Mouse (Mus musculus): ENCODE measurements around the gene Samd4b. TPM values are rescaled to one million over a fixed set of nuclear protein-coding genes. Genes with fewer than 3 reads are reported as not detected.

The Samd4b gene
- total RNA-seq (2023; ENCODE audit: inconsistent age): 49.3 to 52.1 TPM (median 50.5 TPM) in 4 replicates

GRCm38 (mm10) chr7:28597642-28598446 lies at the start of gene Samd4b, which contains the start of gene Pak4:
Samd4b (minus strand) TSS chr7:28598144.
Pak4 (minus strand) TSS chr7:28598185.

GRCm38 (mm10) chr7:28631073-28631472 lies 33.1 kb upstream of the Samd4b start, which contains the start of gene Acp7:
Acp7 (minus strand) TSS chr7:28631332.

DNA sequence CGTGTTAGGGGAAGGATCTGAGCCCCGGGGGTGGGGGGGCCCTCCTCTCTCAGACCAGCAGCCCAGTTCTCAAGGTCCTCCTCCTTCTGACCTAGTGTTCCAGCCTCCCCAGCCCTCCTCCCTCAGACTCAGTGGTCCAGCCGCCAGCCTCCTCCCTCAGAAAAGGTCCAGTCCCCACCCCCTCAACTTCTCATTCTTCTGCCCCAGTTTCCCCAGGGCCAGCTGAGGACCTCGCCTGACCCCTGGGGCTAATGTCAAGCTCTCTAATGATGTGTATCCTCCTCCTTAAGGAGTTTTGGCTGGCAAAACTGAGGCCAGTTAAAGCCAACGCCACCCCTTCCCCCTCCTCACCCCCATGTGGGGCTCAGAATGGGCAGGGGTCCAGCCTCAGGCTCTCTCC lies 50.8 kb downstream of the Samd4b start, which contains the start of gene Nccrp1:
Gene Nccrp1, minus strand, starts transcription at position 101 of the 400 bp plus-strand sequence.

DNA sequence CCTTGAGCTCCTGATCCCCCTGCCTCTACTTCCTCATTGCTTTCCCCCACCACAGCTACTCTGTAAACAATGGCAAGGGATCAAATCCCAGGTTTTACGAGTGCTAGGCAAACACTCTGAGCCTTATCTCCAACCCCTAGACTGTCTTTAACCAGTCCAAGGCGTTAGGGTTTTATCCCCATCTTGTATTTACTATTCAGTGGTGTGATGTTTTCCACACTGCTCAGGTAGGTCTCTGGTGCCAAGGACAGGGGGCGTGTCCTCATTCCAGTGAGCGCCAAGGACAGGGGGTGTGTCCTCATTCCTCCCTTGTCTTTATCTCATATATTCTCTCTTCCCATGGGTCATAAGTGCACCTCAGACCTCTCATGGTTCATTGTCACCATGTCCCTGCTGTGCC lies 57.4 kb downstream of the Samd4b start, which contains the start of gene Sycn:
Gene Sycn, plus strand, starts transcription at position 360 of the 400 bp plus-strand sequence.

DNA sequence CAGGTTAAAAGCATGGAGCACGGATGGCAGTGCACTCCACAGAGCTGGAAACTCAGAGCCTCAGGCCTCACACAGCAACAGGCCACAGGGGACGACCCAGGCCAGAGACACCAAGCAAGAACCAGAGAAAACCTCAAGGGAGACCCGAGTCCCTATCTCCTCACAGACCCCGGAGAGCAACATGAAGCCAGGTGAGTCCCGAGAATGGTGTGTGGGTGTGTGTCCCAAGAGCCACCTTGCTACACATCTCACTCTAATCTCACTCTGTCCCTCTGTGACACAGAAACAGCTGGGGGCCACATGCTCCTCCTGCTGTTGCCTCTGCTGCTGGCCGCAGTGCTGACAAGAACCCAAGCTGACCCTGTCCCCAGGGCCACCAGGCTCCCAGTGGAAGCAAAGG lies 75.4 kb downstream of the Samd4b start, which contains the start of gene Ifnl3:
Gene Ifnl3, plus strand, starts transcription at position 301 of the 400 bp plus-strand sequence.

DNA sequence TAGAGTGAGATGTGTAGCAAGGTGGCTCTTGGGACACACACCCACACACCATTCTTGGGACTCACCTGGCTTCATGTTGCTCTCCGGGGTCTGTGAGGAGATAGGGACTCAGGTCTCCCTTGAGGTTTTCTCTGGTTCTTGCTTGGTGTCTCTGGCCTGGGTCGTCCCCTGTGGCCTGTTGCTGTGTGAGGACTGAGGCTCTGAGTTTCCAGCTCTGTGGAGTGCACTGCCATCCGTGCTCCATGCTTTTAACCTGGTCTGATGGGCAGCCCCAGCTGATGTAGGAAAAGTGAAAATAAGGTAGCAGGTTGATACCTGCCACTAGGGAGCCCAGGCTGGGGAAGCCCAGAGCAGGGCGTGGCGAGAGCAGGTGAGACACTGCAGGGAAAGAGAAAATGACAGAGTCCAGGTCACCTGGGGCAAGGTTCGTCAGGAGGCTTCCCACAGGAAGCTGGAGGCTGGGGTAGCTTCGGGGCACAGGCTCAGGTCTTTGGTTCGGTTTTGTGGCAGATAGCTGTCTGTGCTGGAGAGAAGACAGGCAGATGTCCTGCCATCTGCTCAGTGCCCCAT lies 87.5 kb downstream of the Samd4b start, which contains the start of gene Ifnl2:
Gene Ifnl2, minus strand, starts transcription at position 51 of the 570 bp plus-strand sequence.

GRCm38 (mm10) chr7:28451531-28452360 lies 146.2 kb downstream of the Samd4b start, which contains the start of gene Lrfn1:
Lrfn1 (plus strand) TSS chr7:28451980.

GRCm38 (mm10) chr7:28436932-28437570 lies 160.9 kb downstream of the Samd4b start, which contains the start of gene Gmfg:
Gmfg (plus strand) TSS chr7:28437447.

DNA sequence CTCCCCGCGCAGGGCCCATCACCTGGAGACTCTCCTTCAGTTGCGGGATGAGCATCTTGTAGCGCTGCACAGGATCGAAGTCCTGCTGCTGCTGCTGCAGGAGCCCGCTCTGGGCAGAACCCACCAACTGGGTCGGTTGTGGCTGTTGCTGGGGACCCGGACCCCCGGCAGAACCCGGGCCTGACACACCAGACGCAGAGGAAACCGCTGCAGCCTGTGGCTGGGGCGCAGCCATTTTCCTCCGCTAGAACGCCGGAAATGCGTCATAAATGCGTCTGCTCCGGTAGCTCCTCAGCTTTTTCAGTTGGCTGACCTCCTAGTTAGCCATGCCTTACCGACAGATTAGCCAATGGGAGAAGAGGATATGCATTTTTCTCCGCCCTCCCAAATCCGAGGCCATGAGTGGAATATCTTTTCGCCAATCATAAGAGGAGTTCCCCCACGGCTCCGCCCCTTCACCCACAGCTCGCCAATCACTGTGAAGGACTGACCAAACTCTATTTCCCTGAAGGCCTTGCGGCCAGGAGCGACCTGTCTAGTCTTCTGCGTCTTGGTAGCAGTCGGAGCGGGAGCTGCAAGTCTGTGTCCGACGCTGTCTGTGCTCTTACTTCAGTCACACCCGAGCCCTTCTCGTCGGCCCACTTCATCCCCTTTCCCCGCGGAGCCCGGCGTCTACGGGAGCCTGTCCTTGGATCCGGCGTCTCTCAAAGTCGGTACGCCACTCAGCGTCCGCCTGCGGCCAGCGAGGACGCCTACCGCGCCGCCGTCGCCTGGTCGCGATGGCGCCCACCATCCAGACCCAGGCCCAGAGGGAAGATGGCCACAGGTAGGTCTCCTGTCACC lies 205.3 kb downstream of the Samd4b start, which contains the start of the genes Med29 and Paf1:
Gene Med29, minus strand, starts transcription at position 280 of the 843 bp plus-strand sequence.
Gene Paf1, plus strand, starts transcription at position 523 of the 843 bp plus-strand sequence.

DNA sequence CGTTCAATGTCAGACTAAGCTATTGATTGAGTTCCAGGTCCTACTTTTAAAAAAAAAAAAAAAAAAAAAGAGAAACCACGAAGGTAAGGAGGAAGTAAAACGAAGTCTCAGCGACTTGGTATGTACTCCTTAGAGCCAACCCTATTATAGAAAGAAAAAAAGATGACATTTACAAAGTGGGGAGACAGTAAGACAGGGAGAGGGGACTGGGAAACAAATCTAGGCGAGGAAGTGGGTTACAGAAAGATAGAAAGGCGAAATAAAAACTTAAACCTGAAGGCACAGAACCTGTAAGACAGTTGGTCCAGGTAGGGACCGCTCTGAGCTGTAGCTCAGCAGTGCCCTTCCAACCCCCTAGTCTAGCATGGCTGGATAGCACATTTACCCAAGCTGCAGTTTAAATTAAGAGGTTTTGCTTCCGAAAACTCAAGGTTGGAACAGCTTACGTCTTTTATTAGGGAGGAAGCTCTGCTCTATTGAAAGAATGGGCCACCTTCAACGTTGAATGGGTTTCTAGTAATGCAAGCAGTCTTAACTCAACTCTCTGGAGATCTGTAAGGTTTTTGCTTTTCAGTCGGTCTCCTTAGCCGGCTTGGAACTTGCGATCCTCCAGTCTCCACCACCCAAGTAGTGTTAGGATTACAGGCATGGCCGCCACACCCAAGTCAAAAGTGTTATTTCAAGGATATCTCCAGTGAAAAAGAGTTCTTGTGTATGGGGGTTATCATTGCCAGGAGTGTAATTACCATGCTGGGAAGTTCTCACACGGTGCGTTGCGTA lies 217.5 kb downstream of the Samd4b start, which contains the start of gene Zfp36:
Gene Zfp36, minus strand, starts transcription at position 17 of the 780 bp plus-strand sequence.

DNA sequence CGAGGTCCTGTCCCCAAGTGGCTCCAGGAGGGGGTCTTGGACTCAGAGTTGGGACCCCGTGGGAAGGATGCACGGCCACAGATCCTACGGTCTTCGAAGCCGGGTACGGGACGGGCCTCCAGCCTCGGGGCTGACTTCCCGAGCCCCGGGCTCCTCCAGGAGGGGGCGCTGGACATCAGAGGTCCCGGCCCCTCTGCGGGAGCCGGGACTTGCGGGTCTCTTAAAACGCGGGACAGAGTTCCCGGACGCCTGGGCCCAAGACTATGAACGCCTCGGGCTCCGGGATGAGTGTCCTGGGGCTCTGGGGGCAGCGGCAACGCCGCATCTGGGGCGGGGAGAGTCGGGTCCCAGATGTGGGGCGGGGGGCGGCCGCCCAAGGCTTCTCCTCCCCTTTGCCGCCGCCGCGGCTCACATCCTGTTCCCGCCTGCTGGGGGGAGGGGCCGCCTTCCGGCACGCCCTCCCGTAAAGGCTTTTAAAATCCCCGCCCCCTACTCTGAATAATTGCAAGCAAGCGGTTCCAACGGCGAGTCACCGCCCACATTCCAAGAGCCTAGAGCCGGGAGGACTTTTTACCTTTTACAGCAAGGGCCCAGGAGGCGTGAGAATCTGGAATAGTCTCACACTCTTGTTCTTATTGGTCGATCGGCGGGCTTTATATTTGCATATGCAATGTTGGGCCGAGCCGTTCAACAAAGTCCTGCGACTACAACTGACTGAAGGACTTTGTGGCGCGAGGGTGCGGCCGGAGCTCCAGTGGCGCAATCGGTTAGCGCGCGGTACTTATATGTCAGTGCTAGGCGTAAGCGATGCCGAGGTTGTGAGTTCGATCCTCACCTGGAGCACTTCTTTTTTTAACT lies 225.5 kb downstream of the Samd4b start, which contains the start of gene Plekhg2:
Gene Plekhg2, minus strand, starts transcription at position 349 of the 858 bp plus-strand sequence.

DNA sequence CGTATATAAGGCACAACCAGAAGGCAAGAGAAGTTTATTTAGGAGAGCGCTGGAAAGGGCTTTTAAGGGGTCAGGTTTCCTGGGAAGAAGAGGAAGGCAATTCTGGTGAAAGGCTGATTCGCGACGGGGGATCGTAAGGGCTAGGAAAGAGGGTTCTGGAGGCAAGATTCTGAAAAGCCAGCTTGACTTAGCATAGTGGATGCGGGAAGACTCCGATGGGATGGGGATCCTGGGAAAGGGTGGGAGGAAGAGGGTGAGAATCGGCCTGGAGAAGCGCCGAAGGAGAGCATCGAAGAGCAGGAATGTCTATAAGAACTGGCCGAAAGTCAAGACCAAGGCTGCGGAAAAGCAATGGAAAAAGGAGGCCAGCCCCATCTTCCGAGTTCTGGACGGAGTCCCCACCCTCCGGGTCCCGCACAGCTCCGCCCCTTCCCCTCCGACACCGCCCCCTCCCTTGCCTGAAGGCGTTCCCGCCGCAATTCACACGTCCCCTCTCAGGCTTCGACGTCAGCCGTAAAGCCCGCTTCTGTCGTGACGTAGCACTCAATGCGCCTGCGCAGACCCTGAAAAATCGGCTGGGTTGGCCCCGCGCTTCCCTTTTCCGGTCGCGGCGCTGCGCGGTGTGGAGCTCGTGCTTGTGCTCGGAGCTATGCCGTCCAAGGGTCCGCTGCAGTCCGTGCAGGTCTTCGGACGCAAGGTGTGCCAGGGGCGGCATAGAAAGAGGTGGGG lies 247.6 kb downstream of the Samd4b start, which contains the start of gene Rps16:
Gene Rps16, plus strand, starts transcription at position 498 of the 729 bp plus-strand sequence.

Other genes with a start within 250 kb of the Samd4b start
- gene Rps16, start 247.5 kb downstream of the Samd4b start, total RNA-seq (2023; ENCODE audit: inconsistent age): 3,144 to 3,281 TPM (median 3,251 TPM) in 4 replicates
- 130 to 140 TPM (median 135 TPM) in 4 replicates for gene Plekhg2, start 225.5 kb downstream of the Samd4b start, total RNA-seq (2023; ENCODE audit: inconsistent age)
- gene Zfp36, start 217.9 kb downstream of the Samd4b start, total RNA-seq (2023; ENCODE audit: inconsistent age): 825 to 993 TPM (median 925 TPM) in 4 replicates
- 14.1 to 19.0 TPM (median 15.8 TPM) in 4 replicates for gene Med29, start 205.4 kb downstream of the Samd4b start, total RNA-seq (2023; ENCODE audit: inconsistent age)
- gene Paf1, start 205.2 kb downstream of the Samd4b start, total RNA-seq (2023; ENCODE audit: inconsistent age): 151 to 162 TPM (median 156 TPM) in 4 replicates
- gene Gmfg, start 160.7 kb downstream of the Samd4b start, total RNA-seq (2023; ENCODE audit: inconsistent age): 241 to 264 TPM (median 247 TPM) in 4 replicates
- gene Lrfn1, start 146.2 kb downstream of the Samd4b start, total RNA-seq (2023; ENCODE audit: inconsistent age): 0.93 to 1.6 TPM (median 1.2 TPM) in 4 replicates
- not detected in 4 replicates for gene Ifnl2, start 87.7 kb downstream of the Samd4b start, total RNA-seq (2023; ENCODE audit: inconsistent age)
- gene Ifnl3, start 75.3 kb downstream of the Samd4b start, total RNA-seq (2023; ENCODE audit: inconsistent age): not detected in 4 replicates
- not detected in 4 replicates for gene Sycn, start 57.3 kb downstream of the Samd4b start, total RNA-seq (2023; ENCODE audit: inconsistent age)
- gene Nccrp1, start 50.9 kb downstream of the Samd4b start, total RNA-seq (2023; ENCODE audit: inconsistent age): not detected in 4 replicates
- 12.8 to 15.7 TPM (median 13.9 TPM) in 4 replicates for gene Pak4, start within 50 bp of the Samd4b start, total RNA-seq (2023; ENCODE audit: inconsistent age)
- gene Acp7, start 33.2 kb upstream of the Samd4b start, total RNA-seq (2023; ENCODE audit: inconsistent age): not detected in 4 replicates
- gene Fbxo27, start 94.7 kb upstream of the Samd4b start, total RNA-seq (2023; ENCODE audit: inconsistent age): 0.35 to 0.84 TPM in 2 of 4 replicates, not detected in the others
- gene Fbxo17, start 118.7 kb upstream of the Samd4b start, total RNA-seq (2023; ENCODE audit: inconsistent age): 0.67 to 2.4 TPM (median 1.3 TPM) in 4 replicates
- 21.2 to 31.8 TPM (median 24.8 TPM) in 4 replicates for gene Mrps12, start 143.7 kb upstream of the Samd4b start, total RNA-seq (2023; ENCODE audit: inconsistent age)
- gene Sars2, start 143.8 kb upstream of the Samd4b start, total RNA-seq (2023; ENCODE audit: inconsistent age): 15.6 to 20.5 TPM (median 18.9 TPM) in 4 replicates
- not detected in 4 replicates for gene Ccer2, start 158.0 kb upstream of the Samd4b start, total RNA-seq (2023; ENCODE audit: inconsistent age)
- gene Sirt2, start 168.6 kb upstream of the Samd4b start, total RNA-seq (2023; ENCODE audit: inconsistent age): 82.0 to 92.0 TPM (median 86.4 TPM) in 4 replicates
- gene Nfkbib, start 169.4 kb upstream of the Samd4b start, total RNA-seq (2023; ENCODE audit: inconsistent age): 75.7 to 91.7 TPM (median 83.5 TPM) in 4 replicates
- 6.2 to 13.3 TPM (median 9.2 TPM) in 4 replicates for gene Rinl, start 190.8 kb upstream of the Samd4b start, total RNA-seq (2023; ENCODE audit: inconsistent age)
- gene Hnrnpl, start 210.4 kb upstream of the Samd4b start, total RNA-seq (2023; ENCODE audit: inconsistent age): 570 to 678 TPM (median 611 TPM) in 4 replicates
- 52.7 to 55.3 TPM (median 53.9 TPM) in 4 replicates for gene Ech1, start 227.1 kb upstream of the Samd4b start, total RNA-seq (2023; ENCODE audit: inconsistent age)
- 9.5 to 18.0 TPM (median 13.3 TPM) in 4 replicates for gene Lgals4, start 235.7 kb upstream of the Samd4b start, total RNA-seq (2023; ENCODE audit: inconsistent age)

Measured in B cell, adult (primary cell).